Mouse (Mus musculus) ES-Bruce4 (cell line): ENCODE results near the gene Vkorc1l1.

Experiments used
- CTCF ChIP-seq: IDR thresholded peaks from one replicate; pipeline ENCODE4 v1.8.1; 2011; ENCODE audit warnings: low read depth, low read length
- EP300 ChIP-seq: IDR thresholded peaks from 2 replicates; pipeline ENCODE4 v1.6.1; 2011; ENCODE audit warnings: low read depth, low read length; ENCODE audit not compliant: insufficient read depth
- POLR2A ChIP-seq: IDR thresholded peaks from one replicate; pipeline ENCODE4 v1.8.1; 2011; ENCODE audit warnings: low read length; ENCODE audit not compliant: insufficient read depth

- TF ChIP-seq CTCF (no peak), EP300 (no peak), POLR2A (no peak)
These were observed 50.1 kb downstream of the Vkorc1l1 start for GRCm38 (mm10) chr5:129991898-129992297.
